Mouse (Mus musculus) stomach, adult 2 months (tissue): ENCODE results near the gene Tpo. TPM values are rescaled to one million over a fixed set of nuclear protein-coding genes. Genes with fewer than 3 reads are reported as not detected.

Experiments
- polyA plus RNA-seq: library from polyadenylated mRNA; depleted of rRNA; stranded (reverse); fragments of >200 nt; gene quantifications from 2 replicates; pipeline ENCODE4 v1.2.3, GENCODE M21; 2012; rRNA removed

Gene Tpo
- polyA plus RNA-seq: 0.12 TPM in 1 of 2 replicates, not detected in the other

GRCm38 (mm10) chr12:30132524-30132923 lies at the start of gene Tpo:
Tpo (minus strand) TSS chr12:30132624.

Other genes starting within 250 kb of the Tpo start
- gene Pxdn, start 195.0 kb downstream of the Tpo start, polyA plus RNA-seq: 11.0 and 19.8 TPM in 2 replicates
- 6.8 and 7.9 TPM in 2 replicates for gene Sntg2, start 240.8 kb upstream of the Tpo start, polyA plus RNA-seq